Mouse (Mus musculus) lung, adult 18-20 months (tissue): Measurements from ENCODE around the gene Dop1a.

ENCODE experiments used
- DNase-seq, 2 experiments: peaks; one replicate each; pipeline ENCODE4 v3.0.0; 2022; ENCODE audit warnings: mixed read lengths in 2 of 2

Gene Dop1a

GRCm38 (mm10) chr9:86507437-86507836 lies 40.5 kb downstream of the Dop1a start:
- DNase-seq = no peak

DNA sequence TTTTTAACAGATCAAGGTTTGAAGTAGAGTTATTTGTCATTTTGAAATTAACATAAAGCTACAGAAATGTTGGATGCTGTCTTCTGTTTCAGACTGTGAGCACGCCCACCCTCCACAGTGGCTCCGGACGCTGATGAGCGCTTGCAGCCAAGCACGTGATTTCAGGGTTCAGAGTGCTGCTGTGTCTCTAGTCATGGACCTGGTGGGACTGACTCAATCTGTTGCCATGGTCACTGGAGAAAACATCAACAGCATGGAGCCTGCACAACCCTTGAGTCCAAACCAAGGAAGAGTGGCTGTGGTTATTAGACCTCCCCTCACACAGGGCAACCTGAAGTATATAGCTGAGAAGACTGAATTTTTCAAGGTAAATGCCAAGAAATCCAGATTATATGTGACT lies 46.8 kb downstream of the Dop1a start:
- DNase-seq = no peak

- no peak for DNase-seq
These were observed 47.4 kb downstream of the Dop1a start for GRCm38 (mm10) chr9:86514390-86514789.

DNA sequence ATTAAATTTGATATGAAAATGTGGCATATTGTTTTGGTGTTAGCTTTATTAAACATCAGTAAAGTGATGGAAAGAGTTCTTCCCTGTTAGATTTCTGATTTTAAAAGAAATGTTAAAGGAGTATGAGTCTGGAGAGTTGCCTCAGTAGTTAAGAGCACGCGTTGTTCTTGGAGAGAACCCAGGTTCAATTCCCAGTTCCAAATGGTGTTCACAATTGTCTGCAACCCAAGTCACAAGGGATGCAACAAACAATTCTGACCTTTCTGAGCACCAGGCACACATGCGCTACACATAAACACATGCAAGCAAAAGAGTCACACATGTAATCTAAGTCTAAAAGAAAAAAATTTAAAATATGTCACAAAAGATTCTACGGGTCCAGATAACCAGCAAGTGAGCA lies 47.8 kb downstream of the Dop1a start:
- no peak for DNase-seq

DNA sequence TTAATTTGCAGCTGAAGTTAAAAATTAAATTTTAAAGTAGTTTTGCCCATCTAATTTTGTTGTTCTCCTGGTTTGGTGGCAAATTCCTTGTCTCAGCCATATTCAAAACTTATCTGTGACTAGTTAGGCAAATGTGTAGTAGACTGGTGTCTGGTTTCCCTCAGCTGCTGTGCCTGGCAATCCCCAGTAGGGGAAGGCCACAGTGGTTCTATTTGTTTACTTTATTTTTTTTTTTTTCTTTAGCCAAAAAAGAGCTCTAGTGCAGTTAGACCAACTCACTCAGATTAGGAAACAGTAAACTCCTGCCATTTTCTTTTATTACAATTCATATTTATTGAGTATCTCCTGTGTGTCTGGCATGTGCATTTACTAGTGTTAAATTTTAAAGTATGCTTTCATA lies 55.4 kb downstream of the Dop1a start:
- no peak for DNase-seq

DNA sequence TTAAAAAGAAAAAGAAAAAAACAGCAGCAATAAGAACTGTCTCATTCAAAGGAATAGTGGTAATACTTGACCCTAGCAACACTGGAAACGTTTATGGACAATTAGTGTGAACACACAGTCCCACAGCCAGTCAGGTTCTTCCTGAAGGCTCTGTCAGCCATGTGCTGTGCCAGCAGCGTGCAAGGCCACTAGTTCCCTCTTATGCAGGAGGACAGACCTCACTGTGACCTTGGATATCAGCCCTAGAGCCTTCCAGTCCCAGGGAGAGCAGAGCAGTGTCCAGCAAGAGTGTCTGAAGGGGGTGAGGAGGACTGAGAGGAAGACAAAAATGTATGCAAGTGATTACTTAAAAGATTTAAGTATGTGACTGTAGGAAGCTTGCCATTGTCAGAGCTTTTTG lies 58.6 kb downstream of the Dop1a start:
- DNase-seq = no peak

DNA sequence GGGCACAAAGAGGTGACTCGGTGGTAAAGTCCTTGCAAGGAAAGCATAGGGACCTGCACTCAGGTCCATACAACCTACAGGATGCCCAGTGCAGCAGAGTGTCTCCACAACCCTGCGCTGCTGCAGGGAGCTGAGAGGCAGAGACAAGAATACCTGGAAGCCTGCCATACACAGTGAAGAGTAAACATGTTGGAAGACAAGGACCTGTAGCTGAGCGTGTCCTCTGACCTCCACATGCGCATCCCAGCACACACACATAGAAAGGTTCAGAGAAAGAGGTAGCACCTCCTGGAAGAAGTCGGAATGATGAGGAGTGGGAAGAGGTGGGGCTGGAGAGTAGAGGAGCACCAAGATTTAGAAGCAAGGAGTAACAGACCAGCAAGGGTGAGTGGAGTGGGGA lies 67.1 kb downstream of the Dop1a start:
- no peak for DNase-seq

- no peak for DNase-seq
These were observed 76.5 kb downstream of the Dop1a start for GRCm38 (mm10) chr9:86543451-86543850.

- no peak for DNase-seq
These were observed 77.6 kb downstream of the Dop1a start for GRCm38 (mm10) chr9:86544559-86544958.

GRCm38 (mm10) chr9:86549637-86550162 lies 82.7 kb downstream of the Dop1a start:
- DNase-seq = no peak

DNA sequence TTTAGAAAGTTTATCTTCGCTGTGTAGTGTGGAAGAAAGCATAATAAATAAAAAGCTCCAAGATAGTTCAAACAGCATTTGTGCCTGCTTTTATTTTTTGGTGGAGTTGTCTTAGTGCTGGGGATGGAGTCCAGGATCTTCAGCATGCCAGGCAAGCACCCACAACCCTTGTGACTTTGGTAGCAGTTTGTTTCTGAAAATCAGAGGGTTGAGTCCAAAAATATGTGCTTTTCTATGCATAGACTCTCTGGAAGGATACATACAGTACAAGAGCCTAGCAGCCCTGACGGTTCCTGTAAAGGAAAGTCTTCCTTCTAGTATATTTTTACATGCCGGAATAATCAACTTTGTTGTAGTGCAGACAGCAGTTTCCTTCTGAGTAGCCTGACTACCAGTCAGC lies 83.8 kb downstream of the Dop1a start:
- no peak for DNase-seq

DNA sequence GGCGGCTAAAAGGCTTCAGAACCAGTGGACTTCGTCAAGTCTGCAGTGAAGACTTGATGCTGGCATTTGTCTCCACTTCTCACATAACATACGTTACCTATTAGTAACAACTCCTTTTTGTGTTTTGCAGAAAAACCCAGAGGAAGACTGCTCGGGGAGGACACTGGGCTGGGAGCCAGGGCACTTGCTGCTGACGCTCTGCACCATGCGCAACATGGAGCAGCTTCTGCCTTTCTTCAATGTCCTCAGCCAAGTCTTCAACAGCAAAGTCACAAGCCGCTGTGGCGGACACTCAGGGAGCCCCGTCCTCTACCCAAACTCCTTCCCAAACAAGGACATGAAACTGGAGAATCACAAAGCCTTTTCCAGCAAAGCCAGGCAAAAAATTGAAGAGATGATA lies 86.9 kb downstream of the Dop1a start:
- DNase-seq = no peak

DNA sequence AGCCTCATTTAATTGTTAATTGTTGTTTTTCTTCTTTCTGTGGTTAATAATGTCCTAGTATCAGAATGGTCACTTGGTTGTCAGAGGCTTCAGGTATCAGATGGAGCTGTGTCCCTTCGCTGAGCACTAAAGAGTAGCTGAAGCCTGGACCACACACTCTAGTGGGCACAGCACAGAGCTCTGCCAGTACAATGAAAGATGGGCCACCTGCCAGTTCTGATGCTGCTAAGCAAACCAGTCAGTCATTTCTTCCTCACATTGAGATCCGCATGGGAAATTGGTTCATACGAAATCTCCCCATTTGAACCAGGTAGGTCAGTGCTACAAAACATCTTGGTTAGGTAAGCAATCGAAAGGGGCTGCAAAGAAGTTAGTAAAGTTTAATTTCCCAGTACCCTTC lies 87.7 kb downstream of the Dop1a start:
- no peak for DNase-seq

DNA sequence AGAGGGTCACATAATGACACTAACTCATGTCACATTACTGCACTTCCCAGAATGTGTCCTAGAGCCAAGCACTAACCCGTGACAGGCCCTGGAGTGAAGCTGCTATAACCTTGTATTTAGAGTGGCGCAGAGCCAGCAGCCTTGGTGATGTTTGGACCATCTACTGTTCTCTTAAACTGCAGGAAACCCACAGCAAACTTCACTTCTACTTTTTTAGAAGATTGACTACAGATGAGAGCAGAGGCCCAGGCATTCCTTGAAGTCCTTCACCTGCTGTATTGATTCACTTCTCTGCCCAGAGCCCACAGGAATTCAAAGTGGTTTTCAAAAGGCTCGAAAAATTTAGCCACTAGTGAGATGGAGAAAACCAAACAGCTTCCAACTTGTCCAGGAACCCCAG lies 93.6 kb downstream of the Dop1a start:
- peak; percentile 33 to 40 for DNase-seq

GRCm38 (mm10) chr9:86569314-86569910 lies 102.5 kb downstream of the Dop1a start:
- peak in 1 of 2 experiments; percentile 9 for DNase-seq

- no peak for DNase-seq
These were observed 103.4 kb downstream of the Dop1a start for GRCm38 (mm10) chr9:86570261-86570890.

GRCm38 (mm10) chr9:86570946-86571345 lies 104.0 kb downstream of the Dop1a start:
- peak; percentile 17 to 40 for DNase-seq

GRCm38 (mm10) chr9:86571540-86572135 lies 104.7 kb downstream of the Dop1a start, which contains the start of the genes Pgm3 and Rwdd2a:
TSS of gene Pgm3 (minus strand) at chr9:86571842.
TSS of gene Rwdd2a (plus strand) at chr9:86571991.
- peak; percentile 95 to 96 for DNase-seq

GRCm38 (mm10) chr9:86572196-86572595 lies 105.2 kb downstream of the Dop1a start:
- no peak for DNase-seq

DNA sequence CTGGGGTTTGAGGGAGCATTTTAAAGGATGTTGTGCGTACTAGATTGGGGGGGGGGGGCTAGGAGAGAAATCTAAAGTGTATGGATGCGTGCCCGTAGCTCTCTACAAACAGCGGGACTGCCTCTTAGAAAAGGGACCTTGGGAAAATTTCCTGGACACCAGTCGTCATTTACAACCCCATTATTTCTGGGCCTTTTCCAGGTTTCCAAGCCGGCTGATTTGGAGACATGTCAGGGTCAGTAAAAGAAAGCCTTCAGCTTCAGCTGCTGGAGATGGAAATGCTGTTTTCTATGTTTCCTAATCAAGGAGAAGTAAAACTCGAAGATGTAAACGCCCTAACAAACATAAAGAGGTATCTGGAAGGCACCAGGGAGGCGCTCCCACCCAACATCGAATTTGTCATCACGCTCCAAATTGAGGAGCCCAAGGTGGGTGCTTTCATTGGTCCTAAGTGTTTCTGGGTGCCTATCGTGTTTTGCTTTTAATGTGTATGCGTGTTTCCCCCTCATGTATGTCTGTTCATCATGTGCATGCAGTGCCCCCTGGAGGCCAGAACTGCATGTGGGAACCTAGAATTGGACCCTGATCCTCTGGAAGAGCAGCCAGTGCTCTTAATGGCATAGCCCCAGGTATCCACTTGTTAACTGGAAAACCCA lies 105.8 kb downstream of the Dop1a start:
- peak; percentile 82 to 84 for DNase-seq

GRCm38 (mm10) chr9:86573616-86574303 lies 106.8 kb downstream of the Dop1a start:
- DNase-seq = no peak

DNA sequence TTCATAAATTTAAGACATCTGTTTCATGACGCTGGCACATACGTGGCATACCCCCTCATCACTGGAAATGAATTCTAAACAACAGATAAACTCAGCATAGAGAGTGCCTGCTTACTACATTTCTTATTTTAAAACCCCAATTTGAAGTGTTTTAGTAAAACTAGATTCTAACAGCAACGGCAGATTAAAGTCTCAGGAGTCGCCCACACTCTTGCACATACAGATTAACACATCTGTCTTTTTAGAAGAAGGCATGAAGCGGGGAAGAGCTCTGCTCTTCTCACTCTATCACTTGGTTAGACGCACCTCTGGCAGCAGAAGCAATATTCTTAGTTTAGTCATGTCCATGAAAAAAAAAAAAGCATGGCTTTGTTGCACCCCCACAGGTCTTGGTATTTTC lies 108.2 kb downstream of the Dop1a start:
- no peak for DNase-seq

DNA sequence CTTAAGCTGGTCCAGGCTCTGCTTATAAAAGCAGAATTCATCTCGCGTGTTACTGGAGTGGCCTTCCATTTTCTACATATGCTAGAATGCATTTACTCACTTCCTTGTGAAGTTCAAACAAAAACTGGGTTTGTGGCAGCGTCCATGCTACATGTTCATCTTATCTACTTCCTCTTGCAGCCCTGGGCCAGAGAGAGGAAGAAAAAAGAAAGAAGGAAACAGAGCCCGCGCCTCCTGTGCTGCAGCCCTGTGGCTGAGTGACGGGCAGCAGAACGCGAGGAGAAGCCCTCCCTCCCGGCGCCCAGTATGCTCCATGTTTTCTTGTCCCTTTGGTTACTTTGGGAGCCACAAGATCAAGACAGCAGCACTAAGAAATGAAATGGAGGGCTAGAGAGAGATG lies 112.7 kb downstream of the Dop1a start:
- DNase-seq = no peak
